Mouse (Mus musculus) small intestine, adult 2 months (tissue): ENCODE data around the gene AC170998.1.

ENCODE experiments used
- CTCF ChIP-seq: fragments of 200-500 bp; IDR thresholded peaks from 2 replicates; pipeline ENCODE4 v1.5.1; 2012; ENCODE audit warnings: low read depth, mild to moderate bottlenecking, control low read depth, inconsistent platforms, low read length, moderate library complexity, mixed read lengths; ENCODE audit not compliant: insufficient replicate concordance, insufficient read length; ENCODE audit errors: extremely low read depth
- POLR2A ChIP-seq: fragments of 200-500 bp; IDR thresholded peaks from 2 replicates; pipeline ENCODE4 v1.6.1; 2012; ENCODE audit warnings: low read depth, mild to moderate bottlenecking, control low read depth, inconsistent platforms, low read length, moderate library complexity

DNA sequence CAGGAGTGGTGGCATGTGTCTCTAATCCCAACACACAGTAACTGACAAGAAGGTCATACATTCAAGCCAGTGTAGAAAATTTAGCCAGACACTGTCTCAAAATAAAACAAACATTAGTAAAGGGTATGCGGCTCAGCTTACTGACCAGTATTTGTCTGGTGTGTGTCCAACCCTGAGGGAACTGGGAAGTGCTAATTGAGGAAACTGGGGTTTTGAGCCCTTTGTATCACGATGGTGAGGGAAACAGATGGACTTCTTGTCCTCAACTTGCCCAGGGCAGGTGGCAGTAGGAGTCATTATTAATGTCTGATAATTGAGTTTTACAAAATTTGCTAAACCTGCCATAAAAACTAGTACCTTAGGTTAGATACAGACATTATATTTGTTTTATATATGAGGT is 16.9 kb upstream of the AC170998.1 start:
- TF ChIP-seq CTCF (no peak), POLR2A (no peak)
